8 mouse cellular contexts compared by ENCODE assay signal in genomic region chr17:29347126-29347644, GRCm38 (mm10). TPM values are rescaled to one million over a fixed set of nuclear protein-coding genes. Genes with fewer than 3 reads are reported as not detected.
A peak's percentile ranks its signal among the peaks of the same experiment; 100 is the strongest.
DNase-seq lines count a peak whose midpoint lies in the region; ATAC-seq and TF ChIP-seq lines count a peak whose summit lies in the region.

No protein-coding gene starts in this region.

- peak overlapping the region; percentile 97 for H3K27ac ChIP-seq in layer of hippocampus, adult 2 months
- H3K27ac ChIP-seq in embryonic facial prominence, embryonic 14.5 days (replicated peaks; ENCODE audit: low read depth, low read length) = peak overlapping the region; percentile 93
- peak overlapping the region; percentile 97 for H3K27ac ChIP-seq in intestine, embryonic 16.5 days (ENCODE audit: low read length)

- H3K4me1 ChIP-seq in embryonic facial prominence, embryonic 14.5 days (ENCODE audit: control insufficient read depth, insufficient read depth, low read length) = peaks cover 11% of the 10 kb centered on the region
- peaks cover 24% of the 10 kb centered on the region for H3K4me1 ChIP-seq in intestine, embryonic 16.5 days (ENCODE audit: control insufficient read depth, insufficient read depth, low read length)

- 0 out of 2 replicates have a peak, but pooled peaks cover 26% of the 10 kb centered on the region for H3K36me3 ChIP-seq in embryonic facial prominence, embryonic 14.5 days (ENCODE audit: control insufficient read depth, insufficient read depth, low read length)
- H3K36me3 ChIP-seq in intestine, embryonic 16.5 days (ENCODE audit: control insufficient read depth, insufficient read depth, low read length) = no peaks in the 10 kb centered on the region

- TF ChIP-seq CTCF in layer of hippocampus, adult 2 months (conservative IDR thresholded peaks at IDR 0.05) = no peak

- peak overlapping the region; percentile 52 for H3K4me2 ChIP-seq in embryonic facial prominence, embryonic 14.5 days (ENCODE audit: low read depth, low read length)
- peak overlapping the region; percentile 75 for H3K4me2 ChIP-seq in intestine, embryonic 16.5 days (ENCODE audit: low read depth, low read length)

- WGBS in embryonic facial prominence, embryonic 14.5 days = under 1% methylated on average over 31 of the region's 45 CpGs
- under 1% methylated on average over 45 of the region's 45 CpGs for whole genome bisulfite sequencing in intestine, embryonic 16.5 days

- peak; percentile 31 for ATAC-seq in embryonic facial prominence, embryonic 14.5 days (ENCODE audit: low read depth)
- peak; percentile 49 for ATAC-seq in intestine, embryonic 16.5 days
- peak; percentile 6; the same call in 1 of the 2 replicates for ATAC-seq in megakaryocyte progenitor cell, adult 5-6 weeks (replicated peaks; ENCODE audit: poor library complexity)

- H3K9me3 ChIP-seq in embryonic facial prominence, embryonic 14.5 days (ENCODE audit: control insufficient read depth, low read length) = no peaks in the 10 kb centered on the region
- no peaks in the 10 kb centered on the region for H3K9me3 ChIP-seq in intestine, embryonic 16.5 days (ENCODE audit: control insufficient read depth, low read length)

- peak overlapping the region; percentile 81 for H3K4me3 ChIP-seq in layer of hippocampus, adult 2 months
- peak overlapping the region; percentile 95 for H3K4me3 ChIP-seq in embryonic facial prominence, embryonic 14.5 days (ENCODE audit: low read depth, low read length)
- H3K4me3 ChIP-seq in intestine, embryonic 16.5 days (ENCODE audit: low read length) = peak overlapping the region; percentile 90

- peak overlapping the region; percentile 92 for H3K9ac ChIP-seq in embryonic facial prominence, embryonic 14.5 days (ENCODE audit: low read depth, low read length)
- H3K9ac ChIP-seq in intestine, embryonic 16.5 days (ENCODE audit: low read depth, low read length) = peak overlapping the region; percentile 90

- H3K27me3 ChIP-seq in embryonic facial prominence, embryonic 14.5 days (replicated peaks; ENCODE audit: control insufficient read depth, insufficient read depth, low read length) = no peaks in the 10 kb centered on the region
- H3K27me3 ChIP-seq in intestine, embryonic 16.5 days (replicated peaks; ENCODE audit: control insufficient read depth, insufficient read depth, low read length) = no peaks in the 10 kb centered on the region

- DNase-seq in layer of hippocampus, adult 2 months (ENCODE audit: low spot score in 2 of 2) = peak; percentile 50 to 52
- DNase-seq in layer of hippocampus, adult 11-12 months (ENCODE audit: low spot score) = no peak
- peak; percentile 25 for DNase-seq in NIH3T3 (ENCODE audit: low read depth)
- peak; percentile 47 for DNase-seq in embryonic facial prominence, embryonic 14.5 days (ENCODE audit: low spot score)
- DNase-seq in urinary bladder, postnatal 36 days (ENCODE audit: low spot score in 2 of 2) = no peak
- DNase-seq in adipocyte (ENCODE audit: low spot score) = no peak

RNA-seq across cellular contexts. Expression of gene Mtch1, which starts 0.5 kb away (rescaled TPM):
- total RNA-seq in layer of hippocampus, adult 2 months (2021) = 100 to 1,000 TPM; 587 to 618 TPM
- 396 and 441 TPM in 2 replicates for polyA plus RNA-seq in embryonic facial prominence, embryonic 14.5 days (2014; fragmentation: Nextera tagmentation; extraction: Ambion mirVana)
- polyA plus RNA-seq in intestine, embryonic 16.5 days (2015; fragmentation: Nextera tagmentation; extraction: Ambion mirVana) = 31.7 and 146 TPM in 2 replicates
- total RNA-seq in megakaryocyte progenitor cell, adult 5-6 weeks (2015) = 85.3 and 89.2 TPM in 2 replicates
- total RNA-seq in megakaryocyte progenitor cell, adult 5-6 weeks (2017) = 54.9 and 61.7 TPM in 2 replicates

RNA-seq across cellular contexts. Expression of gene Fgd2, which starts 13.5 kb away (rescaled TPM):
- total RNA-seq in layer of hippocampus, adult 2 months (2021) = 1 to 10 TPM; 3.8 to 4.4 TPM
- polyA plus RNA-seq in embryonic facial prominence, embryonic 14.5 days (2014; fragmentation: Nextera tagmentation; extraction: Ambion mirVana) = 10.5 and 12.7 TPM in 2 replicates
- polyA plus RNA-seq in intestine, embryonic 16.5 days (2015; fragmentation: Nextera tagmentation; extraction: Ambion mirVana) = 9.8 and 11.5 TPM in 2 replicates
- total RNA-seq in megakaryocyte progenitor cell, adult 5-6 weeks (2015) = 19.1 and 22.0 TPM in 2 replicates
- total RNA-seq in megakaryocyte progenitor cell, adult 5-6 weeks (2017) = 19.6 and 28.5 TPM in 2 replicates

RNA-seq across cellular contexts. Expression of gene Pi16, which starts 29.7 kb away (rescaled TPM):
- 1 to 10 TPM in 1 of 2 experiments, under 1 TPM in 1; 0.74 to 1.1 TPM for total RNA-seq in layer of hippocampus, adult 2 months (2021)
- 1.8 and 3.0 TPM in 2 replicates for polyA plus RNA-seq in embryonic facial prominence, embryonic 14.5 days (2014; fragmentation: Nextera tagmentation; extraction: Ambion mirVana)
- polyA plus RNA-seq in intestine, embryonic 16.5 days (2015; fragmentation: Nextera tagmentation; extraction: Ambion mirVana) = 0.88 and 1.1 TPM in 2 replicates
- total RNA-seq in megakaryocyte progenitor cell, adult 5-6 weeks (2015) = 3.5 and 4.8 TPM in 2 replicates
- total RNA-seq in megakaryocyte progenitor cell, adult 5-6 weeks (2017) = 5.8 and 8.5 TPM in 2 replicates

Comparison
In these comparisons a context has a peak if more than half of its experiments do, and no peak if none do; other contexts are left out.
1. DNase-seq: peak in layer of hippocampus, adult 2 months (2 of 2), NIH3T3 (single experiment) and embryonic facial prominence, embryonic 14.5 days (single experiment); none in layer of hippocampus, adult 11-12 months (single experiment), urinary bladder, postnatal 36 days (0 of 2) and adipocyte (single experiment).
2. RNA of gene Mtch1, which starts 0.5 kb away (total RNA-seq): 587 to 618 TPM in layer of hippocampus, adult 2 months; 54.9 to 89.2 TPM in megakaryocyte progenitor cell, adult 5-6 weeks; every median in the first group is over 4 times any median in the second.
3. Peak in every context shown above with its lines, with median percentiles within 50 percentile points of each other: H3K27ac ChIP-seq, H3K4me3 ChIP-seq and ATAC-seq.